Mouse (Mus musculus) liver, adult (tissue): ENCODE data around the gene Adam8.

Experiments
- GATA4 ChIP-seq: IDR thresholded peaks from 2 replicates; pipeline ENCODE4 v1.6.1; 2014; ENCODE audit warnings: mild to moderate bottlenecking, low read length; ENCODE audit not compliant: insufficient replicate concordance

Gene Adam8

DNA sequence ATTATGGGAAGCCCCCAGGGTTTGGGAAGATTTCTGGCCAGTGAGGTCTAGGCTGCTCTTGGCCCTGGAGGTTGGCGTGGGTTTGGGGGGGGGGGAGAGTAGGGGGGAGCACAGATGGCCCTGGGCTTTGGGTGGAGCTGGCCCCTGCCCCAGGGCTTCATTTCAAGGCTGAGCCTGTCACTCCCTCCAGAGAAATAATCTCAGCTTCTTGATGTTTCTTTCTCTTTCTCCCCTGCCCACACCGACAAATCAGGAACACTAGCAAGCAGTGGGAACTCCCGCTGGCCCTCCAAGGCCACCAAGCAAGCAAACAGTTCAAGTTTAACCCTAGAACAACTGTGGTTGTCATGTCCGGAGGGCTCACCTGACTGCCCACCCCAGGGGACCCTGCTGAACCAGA lies 28.5 kb downstream of the Adam8 start:
- TF ChIP-seq GATA4 = no peak

DNA sequence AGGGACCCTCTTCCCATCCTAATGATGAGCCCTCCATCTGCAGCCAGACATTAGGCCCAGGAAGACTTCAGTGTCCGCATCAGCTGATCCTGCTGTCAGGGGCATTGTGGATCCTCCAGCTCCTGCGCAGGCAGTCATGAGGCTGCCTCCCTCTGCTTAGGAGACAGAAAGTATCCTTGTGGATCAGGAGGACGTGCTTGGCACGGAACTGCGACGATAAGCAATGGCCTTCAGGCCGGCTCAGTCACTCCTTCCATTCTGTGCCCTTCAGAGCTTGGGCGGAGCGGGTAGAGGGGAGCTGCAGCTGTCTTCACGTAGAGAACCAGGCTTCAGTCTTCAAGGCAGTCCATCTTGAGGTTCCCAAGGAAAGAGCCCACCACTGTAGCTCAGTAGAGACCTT lies 31.2 kb downstream of the Adam8 start:
- TF ChIP-seq GATA4 = no peak

DNA sequence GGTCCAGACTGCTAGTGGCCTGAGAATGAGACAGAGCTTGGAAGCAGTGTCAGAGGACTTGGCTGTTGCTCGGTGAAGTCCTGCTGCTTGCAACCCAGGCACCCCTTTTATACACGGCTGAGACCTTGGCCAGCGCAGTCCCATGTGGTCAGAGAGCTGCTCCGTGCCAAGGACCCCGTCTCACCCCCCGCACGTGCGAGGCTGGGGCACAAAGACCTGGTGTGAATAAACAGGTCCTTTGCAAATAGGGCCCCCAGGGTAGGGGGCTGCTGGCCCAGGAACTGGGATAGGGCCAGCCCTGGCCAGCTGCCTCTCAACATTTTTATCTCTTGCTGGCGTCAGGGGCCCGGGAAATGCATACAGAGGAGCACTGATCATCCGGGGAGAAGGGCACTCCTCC lies 34.4 kb downstream of the Adam8 start:
- no peak for TF ChIP-seq GATA4

DNA sequence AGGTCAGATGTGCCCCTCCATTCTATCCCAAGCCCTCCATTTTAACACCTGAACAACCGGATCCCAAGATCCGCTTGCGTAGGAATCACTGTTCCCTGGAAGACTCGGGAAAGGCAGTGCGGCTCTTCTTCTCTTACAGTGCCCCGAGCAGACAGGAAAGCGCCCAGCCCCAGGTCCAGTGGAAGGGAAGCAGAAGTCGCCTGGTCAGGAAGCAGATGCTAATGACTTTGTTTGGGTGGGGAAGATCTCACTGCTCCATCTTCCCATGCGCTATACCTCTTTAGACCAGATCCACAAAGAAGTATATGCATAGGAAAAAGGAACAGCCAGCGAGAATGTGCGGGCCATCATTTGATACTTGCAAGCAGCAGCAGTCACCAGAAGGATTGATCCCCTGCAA lies 34.9 kb downstream of the Adam8 start:
- TF ChIP-seq GATA4 = no peak

DNA sequence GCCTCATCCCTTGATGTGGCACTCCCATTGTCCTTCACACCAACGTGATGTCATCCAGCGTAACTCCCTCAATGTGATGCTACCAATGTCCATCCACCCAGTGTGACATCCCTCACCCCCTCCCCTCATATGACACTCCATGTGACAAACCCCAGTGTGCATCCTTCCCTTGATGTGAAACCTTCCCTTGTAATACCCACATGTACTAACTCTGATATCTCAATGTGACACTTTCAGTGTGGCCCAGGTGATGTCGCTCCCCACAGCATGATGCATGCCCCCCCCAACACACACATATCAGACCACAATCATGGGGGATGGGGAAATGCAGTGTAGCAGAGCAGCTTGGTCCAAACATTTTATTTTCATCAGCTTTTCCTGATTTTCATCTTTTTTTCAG lies 35.7 kb downstream of the Adam8 start:
- no peak for TF ChIP-seq GATA4

DNA sequence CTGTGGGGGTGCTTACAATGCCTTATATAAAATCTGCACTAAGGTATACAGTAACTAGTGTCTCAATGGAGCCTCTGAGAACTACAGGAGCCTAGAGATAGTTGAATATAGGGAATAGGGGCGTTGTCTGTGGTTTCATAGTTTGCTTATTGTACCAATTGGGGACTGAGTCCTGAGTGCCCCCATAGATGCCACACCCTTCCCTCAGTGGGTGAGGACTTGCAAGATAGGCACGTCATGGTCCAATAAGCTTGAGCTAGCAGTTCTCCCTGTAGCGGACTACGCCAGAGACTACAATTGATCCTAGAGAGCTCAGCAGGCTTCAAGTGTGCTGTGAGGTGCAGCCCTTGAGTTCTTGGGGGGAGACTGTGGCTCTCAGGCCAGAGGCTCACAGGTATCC lies 36.9 kb downstream of the Adam8 start:
- TF ChIP-seq GATA4 = no peak

DNA sequence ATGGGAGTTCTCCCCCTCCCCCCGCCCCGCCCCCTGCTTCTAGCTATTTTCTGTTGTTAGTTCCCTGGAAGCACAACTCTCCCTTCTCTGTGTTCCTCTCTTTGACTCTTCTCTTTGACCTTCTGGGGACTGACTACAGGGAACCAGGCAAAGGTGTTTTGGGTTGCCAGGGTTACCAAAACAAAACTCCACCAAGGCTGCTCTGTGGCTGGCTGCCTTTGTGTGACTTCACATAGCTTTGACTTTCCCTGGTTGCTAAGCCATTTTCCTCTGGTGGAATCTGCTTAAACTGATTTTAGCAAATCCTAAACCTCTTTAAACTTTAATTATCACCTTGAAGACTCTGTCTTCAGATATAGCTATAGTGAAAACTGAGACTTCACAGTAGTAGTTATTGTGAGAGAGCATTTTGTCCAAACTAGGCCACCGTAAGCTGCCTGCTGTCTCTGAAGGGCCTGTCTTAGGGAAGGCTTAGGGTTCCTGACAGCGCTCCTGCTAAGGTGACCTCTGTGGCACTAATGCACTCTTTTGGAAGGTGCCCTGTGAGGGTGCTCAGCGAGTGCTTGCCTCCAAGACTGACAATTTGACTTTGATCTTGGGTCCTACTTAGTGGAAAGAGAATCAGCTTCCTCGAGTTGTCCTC lies 40.2 kb downstream of the Adam8 start:
- TF ChIP-seq GATA4 = no peak

DNA sequence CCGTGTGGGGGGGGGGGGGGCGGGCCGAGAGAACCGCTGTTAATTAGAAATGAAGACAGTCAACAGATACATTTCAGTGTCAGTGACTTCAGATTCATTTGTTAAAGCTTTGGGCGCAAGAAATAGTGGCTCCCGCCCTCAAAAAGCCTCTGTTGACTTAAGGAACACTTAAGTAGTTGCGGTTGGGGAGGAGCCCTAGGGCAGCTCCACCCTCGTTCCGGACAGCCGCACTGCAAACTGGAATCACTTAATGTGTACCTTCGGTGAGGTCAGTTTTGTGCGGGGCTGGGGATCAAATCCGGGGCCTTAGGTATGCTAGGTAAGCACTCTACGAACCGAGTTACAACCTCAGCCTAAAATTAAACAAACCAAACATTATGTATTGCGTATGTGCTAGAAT lies 41.3 kb downstream of the Adam8 start:
- TF ChIP-seq GATA4 = no peak

DNA sequence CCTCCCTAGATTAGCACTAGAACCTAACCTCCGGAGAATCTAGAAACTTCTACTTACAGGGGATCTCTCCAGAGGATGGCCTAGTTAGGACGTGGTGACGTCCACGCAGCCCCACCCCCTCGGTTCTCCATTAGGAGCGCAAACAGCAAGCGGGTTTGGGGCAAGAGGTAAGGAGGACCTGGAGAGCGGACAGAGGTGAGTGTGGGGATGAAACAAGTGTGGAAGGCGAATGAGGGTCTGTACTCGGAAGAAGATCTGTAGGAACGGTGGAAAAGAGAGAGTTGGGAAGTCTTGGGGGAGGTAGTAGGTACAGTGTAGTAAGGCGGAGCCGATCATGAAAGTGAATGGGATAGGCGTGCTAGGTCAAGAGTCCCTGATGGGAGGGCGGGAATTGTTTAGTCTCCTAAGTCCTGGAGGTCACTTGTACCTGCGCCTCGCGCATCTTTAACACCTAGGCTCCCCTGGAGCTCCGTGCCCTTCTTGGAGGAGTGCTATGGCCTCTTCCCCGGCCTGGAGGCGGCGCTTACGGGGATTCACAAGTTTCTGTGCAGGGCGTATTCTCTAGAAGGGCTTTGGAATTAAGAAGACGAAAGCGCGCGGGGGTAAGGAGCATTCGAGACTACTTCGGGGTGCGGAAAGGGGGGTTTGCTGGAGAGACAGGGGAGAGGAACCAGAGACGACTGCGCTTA lies 41.9 kb downstream of the Adam8 start:
- TF ChIP-seq GATA4 = no peak

DNA sequence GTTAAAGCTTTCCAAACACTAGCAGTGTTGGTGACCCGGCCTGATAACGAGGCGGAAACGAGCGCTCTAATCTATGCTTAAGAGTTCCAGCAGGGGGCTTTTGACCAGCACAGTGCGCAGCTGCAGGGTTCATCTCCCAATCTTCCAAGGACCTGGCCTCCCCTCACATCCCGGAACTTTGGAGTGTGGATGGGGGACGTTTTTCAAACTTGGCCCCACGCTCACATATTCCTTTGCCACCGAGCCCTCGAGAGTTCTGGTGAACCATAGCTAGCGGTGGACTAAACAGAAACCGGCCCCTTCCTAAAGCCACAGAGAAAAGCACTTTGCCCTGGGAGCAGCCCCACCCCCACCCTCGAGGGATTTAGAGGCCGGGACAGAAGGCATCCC lies 42.5 kb downstream of the Adam8 start:
- TF ChIP-seq GATA4 = peak; percentile 81; the same call in 1 of the 2 replicates

DNA sequence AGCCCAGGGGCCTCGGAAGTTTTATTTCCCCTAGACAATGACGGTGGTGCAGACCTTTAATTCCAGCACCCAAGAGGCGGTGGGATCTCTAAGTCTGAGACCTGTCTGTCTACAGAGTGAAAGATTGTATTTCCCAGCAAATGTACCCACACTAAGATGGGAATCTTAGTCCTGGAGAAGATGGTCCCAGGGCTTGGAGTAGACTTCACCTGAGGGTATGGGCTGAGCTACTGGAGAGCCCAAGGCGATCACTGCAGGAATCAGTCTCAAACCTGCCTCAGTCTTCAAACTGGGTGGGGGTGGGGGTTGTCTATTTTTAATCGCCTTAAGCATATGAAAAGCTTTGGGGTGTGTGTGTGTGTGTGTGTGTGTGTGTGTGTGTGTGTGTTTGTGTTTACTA lies 46.3 kb downstream of the Adam8 start:
- TF ChIP-seq GATA4 = no peak

DNA sequence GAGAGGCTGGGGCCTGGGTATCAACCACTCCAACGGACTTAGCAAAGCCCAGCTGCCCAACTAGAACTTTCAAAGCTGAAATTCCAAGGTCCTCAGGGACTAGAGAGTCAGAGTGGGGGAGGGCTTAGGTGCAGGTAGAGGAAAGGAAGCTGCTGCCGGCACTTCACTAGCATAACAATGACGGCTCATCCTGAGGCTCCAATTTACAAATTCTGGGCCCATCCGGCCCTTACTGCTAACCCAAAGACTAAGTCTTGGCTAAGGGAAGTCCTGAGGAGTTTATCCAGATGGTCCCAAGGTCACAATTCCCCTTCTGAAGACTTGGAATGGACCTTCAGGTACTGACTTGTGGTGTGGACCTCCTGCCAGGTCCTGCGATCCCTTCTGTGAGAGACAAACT lies 46.8 kb downstream of the Adam8 start:
- no peak for TF ChIP-seq GATA4

DNA sequence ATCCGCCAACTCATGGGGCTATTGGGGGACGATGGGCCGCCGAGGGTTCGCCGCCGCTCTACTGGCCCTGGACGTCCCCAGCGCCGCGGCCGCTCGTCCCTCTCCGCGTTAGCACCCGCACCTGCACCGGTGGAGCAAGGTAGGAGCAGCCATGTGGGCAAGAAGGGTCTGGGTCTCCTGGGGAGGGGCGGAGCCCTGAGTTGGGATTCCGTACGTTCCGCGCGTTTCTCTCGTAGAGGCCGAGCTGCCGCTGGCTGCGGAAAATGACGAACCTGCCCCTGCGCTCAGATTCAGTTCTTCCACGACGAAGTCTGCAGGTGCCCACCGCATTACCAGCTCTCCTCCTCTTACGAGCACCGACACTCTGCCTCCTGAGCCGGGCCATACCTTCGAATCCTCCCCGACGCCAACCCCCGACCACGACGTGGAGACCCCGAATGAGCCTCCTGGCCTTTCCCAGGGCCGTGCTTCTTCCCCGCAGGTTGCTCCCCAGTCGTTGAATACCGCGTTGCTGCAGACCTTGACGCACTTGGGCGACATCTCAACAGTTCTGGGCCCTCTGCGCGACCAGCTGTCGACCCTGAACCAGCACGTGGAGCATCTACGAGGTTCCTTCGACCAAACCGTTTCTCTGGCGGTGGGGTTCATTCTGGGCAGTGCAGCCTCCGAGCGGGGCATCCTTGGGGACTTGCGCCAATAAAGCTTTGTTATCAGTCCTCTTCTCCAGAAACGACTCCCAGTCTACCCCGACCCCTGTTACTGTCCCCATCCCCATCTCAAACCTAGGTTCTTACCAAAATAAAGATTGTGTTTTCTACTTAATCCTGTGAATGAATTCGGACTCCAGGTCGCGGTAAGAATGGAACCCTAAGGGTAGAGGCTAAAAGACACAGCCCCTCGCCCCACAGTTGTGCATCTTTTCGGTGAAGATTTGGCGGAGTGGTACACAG lies 47.8 kb downstream of the Adam8 start:
- TF ChIP-seq GATA4 = no peak

DNA sequence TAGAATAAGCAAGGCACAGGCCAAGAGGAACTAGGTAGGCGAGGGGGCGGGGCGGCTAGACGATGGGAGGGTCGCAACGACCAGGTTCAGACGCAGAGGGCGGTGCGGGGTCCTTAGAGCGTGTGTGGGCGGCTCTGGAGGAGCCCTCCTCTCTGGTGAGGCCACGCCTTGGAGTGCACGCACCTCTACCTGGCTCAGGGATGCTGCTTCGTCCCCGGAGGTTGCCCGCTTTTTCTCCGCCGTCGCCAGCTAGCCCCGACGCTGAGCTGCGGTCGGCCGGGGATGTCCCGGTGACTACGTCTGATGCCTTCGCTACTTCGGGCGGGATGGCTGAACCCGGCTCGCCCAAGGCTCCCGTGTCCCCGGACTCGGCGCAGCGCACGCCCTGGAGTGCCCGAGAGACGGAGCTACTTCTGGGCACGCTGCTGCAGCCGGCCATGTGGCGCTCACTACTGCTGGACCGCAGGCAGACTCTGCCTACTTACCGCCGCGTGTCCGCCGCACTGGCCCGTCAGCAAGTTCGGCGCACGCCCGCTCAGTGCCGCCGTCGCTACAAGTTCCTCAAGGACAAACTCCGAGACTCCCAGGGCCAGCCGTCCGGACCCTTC lies 48.6 kb downstream of the Adam8 start, which contains the start of gene Utf1:
TSS of gene Utf1 (plus strand) at position 116 of the 608 bp plus-strand sequence.
- no peak for TF ChIP-seq GATA4

DNA sequence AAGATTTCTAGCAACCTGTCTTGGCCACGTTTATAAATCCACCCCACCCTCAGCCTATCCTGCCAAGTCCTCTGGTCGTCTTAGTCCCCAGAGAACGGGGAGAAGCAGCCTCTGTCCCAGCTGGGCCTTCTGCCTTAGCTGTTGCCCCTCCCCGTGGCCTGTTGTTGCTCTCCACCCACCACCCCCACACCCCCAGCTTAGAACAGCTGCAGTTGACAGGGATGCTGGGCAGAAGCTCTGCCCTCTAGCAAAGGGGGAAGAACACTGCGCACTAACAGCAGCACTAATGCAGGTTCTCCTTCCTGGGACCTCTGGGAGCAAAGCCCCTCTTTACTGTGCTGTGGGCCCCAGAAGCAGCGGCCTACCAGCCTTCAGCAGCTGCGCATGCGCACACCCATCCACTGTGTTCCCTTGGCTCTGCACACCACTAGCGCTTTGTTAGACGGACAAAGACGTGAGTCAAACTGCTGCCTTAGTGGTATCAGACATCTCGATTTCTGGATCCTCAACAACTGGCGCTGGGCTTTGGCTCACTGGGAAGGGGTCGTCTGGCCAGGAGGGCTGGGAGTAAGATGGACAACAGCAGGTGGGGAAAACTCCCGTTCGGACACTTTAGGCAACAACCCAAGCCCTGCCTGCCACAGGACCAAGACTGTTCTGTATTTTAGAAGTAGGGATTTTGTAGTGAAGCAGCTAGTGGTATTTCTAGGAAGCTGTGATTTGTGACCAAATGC lies 51.7 kb downstream of the Adam8 start:
- no peak for TF ChIP-seq GATA4

DNA sequence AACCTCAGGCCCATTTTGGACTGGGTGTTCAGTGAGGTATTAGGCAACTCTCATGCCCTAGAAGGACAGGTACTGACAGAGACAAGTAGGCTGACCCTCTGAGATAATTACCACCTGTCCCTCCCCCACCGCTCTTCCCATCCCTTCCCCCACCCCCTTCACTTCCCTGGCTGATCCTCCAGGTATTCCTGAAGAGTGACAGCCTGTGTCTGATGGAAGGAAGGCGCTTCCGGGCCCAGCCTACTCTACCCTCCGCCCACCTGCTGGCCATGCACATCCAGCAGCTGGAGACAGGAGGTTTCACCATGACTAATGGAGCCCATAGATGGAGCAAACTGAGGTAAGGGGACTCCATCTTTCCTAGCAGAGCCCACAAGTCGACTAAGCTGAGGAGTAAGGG lies 54.6 kb downstream of the Adam8 start:
- TF ChIP-seq GATA4 = no peak
